Mouse (Mus musculus) lung, embryonic 15.5 days (tissue): ENCODE results near the gene Methig1. TPM values are rescaled to one million over a fixed set of nuclear protein-coding genes. Genes with fewer than 3 reads are reported as not detected.
"Not testable (repeated sequence)": the region's sequence is repeated elsewhere in the genome, so short reads cannot be mapped to it uniquely, and the experiment has no call there.

Experiments used
- ATAC-seq: fragments of 200-750 bp; cut with Nextera tagmentation; 2 replicates; pipeline ENCODE4 v1.8.0; 2017; ENCODE audit warnings: moderate number of reproducible peaks, borderline replicate concordance; ENCODE audit not compliant: low FRiP score, low TSS enrichment; ENCODE audit errors: extremely low read depth
- H3K27ac ChIP-seq: fragments of 300-500 bp; sonication (generic); 2 replicates; pipeline ENCODE4 v1.5.1; 2015; ENCODE audit warnings: moderate library complexity, mild to moderate bottlenecking, inconsistent platforms
- H3K27me3 ChIP-seq: fragments of 300-500 bp; sonication (generic); 2 replicates; pipeline ENCODE4 v1.6.1; 2015; ENCODE audit warnings: inconsistent platforms
- H3K36me3 ChIP-seq: fragments of 300-500 bp; sonication (generic); 2 replicates; pipeline ENCODE4 v1.6.1; 2015; ENCODE audit warnings: inconsistent platforms
- H3K4me1 ChIP-seq: fragments of 300-500 bp; sonication (generic); 2 replicates; pipeline ENCODE4 v1.6.1; 2015; ENCODE audit warnings: inconsistent platforms
- H3K4me2 ChIP-seq: fragments of 300-500 bp; sonication (generic); 2 replicates; pipeline ENCODE4 v1.6.1; 2015; ENCODE audit warnings: inconsistent platforms, mild to moderate bottlenecking, moderate library complexity
- H3K4me3 ChIP-seq: fragments of 300-500 bp; sonication (generic); 2 replicates; pipeline ENCODE4 v1.5.1; 2015; ENCODE audit warnings: mild to moderate bottlenecking, inconsistent platforms
- H3K9ac ChIP-seq: fragments of 300-500 bp; sonication (generic); 2 replicates; pipeline ENCODE4 v1.6.1; 2015; ENCODE audit warnings: inconsistent platforms
- H3K9me3 ChIP-seq: fragments of 300-500 bp; sonication (generic); 2 replicates; pipeline ENCODE4 v1.6.1; 2016; ENCODE audit warnings: inconsistent platforms
- WGBS: fragments of 180-500 bp; shearing (Covaris S2); methylation state at CpG from one replicate; pipeline ENCODE4 v1.1.7; 2015; 5-methylcytosine and 5-hydroxymethylcytosine counted together
- polyA plus RNA-seq: library from polyadenylated mRNA; unstranded; fragments of >200 nt; fragmentation: Nextera tagmentation; extraction: Ambion mirVana; gene quantifications from 2 replicates; pipeline ENCODE4 v1.2.1, GENCODE M21; 2015

Gene Methig1
- polyA plus RNA-seq, 1 experiment from 2014 or later: not detected

DNA sequence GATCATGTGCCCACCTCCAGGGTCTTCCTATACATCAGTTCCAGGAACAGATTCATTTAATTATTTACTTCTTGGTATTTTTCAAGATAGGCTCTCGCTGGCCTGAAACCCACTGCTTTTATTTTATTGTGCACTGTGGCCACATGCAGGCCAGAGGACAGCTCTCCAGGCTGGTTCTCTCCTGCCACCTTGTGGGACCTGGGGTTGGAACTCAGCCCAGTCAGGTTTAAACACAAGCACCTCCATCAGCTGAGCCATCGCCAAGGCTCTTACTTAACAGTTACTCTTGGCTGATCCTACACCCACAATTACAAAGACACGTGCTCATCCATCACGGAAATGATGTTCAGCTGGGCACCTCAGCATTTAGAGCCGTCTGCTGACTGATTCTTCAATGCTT, 31.8 kb upstream of the Methig1 start:
- Histone ChIP-seq H3K4me3 (no peak overlapping the region), H3K9ac (no peak overlapping the region), H3K4me2 (no peak overlapping the region), H3K9me3 (no peaks in the 10 kb centered on the region), H3K4me1 (peaks cover 24% of the 10 kb centered on the region), H3K27ac (peak overlapping the region; percentile 21; the same call in 1 of the 2 replicates), H3K27me3 (no peaks in the 10 kb centered on the region), H3K36me3 (no peaks in the 10 kb centered on the region)
- 47% methylated on average over 5 of the region's 5 CpGs for WGBS
- no peak for ATAC-seq

DNA sequence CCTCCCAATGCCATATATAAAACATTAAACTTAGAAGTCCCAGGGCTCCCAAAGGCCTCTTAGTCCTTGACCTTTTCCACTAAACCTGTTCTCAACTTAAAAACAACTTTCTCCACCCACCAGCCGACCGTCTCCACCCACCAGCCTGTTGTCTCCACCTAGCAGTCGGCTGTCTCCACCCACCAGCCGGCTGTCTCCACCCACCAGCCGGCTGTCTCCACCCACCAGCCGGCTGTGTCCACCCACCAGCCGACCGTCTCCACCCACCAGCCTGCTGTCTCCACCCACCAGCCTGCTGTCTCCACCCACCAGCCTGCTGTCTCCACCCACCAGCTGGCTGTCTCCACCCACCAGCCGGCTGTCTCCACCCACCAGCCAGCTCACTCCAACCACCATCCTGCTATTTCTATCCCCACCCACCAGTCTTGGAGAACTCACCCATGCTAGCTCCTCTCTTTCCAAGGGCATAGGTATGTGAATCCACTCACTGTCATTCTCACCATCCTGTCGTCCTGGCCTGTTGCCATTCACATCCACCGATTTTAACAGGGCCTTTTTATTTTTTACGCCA, 28.8 kb upstream of the Methig1 start:
- Histone ChIP-seq H3K4me3 (no peak overlapping the region), H3K4me1 (peaks cover 15% of the 10 kb centered on the region), H3K4me2 (no peak overlapping the region), H3K9me3 (no peaks in the 10 kb centered on the region), H3K27ac (no peak overlapping the region), H3K27me3 (no peaks in the 10 kb centered on the region), H3K9ac (no peak overlapping the region), H3K36me3 (no peaks in the 10 kb centered on the region)
- ATAC-seq: no peak
- WGBS: 64% methylated on average over 12 of the region's 12 CpGs

DNA sequence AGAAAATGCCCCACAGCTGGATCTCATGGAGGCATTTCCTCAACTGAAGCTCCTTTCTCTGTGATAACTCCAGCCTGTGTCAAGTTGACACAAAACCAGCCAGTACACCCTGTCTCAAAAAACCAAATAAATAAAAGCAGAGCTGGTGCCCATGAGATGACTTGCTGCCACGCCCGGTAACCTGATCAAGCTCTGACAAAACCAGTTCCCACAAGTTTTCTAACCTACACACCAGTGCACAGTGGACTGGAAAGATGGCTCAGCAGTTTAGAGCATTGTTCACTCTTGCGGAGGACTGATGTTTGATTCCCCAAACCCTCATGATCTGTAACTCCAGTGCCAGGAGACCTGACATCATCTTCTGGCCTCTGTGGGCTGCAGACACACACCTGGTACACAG, 27.7 kb upstream of the Methig1 start:
- no peak for ATAC-seq
- H3K9ac ChIP-seq: no peak overlapping the region
- no peak overlapping the region for H3K4me3 ChIP-seq
- WGBS: 83% methylated on average over 3 of the region's 3 CpGs
- no peak overlapping the region for H3K27ac ChIP-seq
- no peaks in the 10 kb centered on the region for H3K9me3 ChIP-seq
- H3K4me2 ChIP-seq: no peak overlapping the region
- no peaks in the 10 kb centered on the region for H3K27me3 ChIP-seq
- H3K4me1 ChIP-seq: peaks cover 11% of the 10 kb centered on the region
- no peaks in the 10 kb centered on the region for H3K36me3 ChIP-seq

DNA sequence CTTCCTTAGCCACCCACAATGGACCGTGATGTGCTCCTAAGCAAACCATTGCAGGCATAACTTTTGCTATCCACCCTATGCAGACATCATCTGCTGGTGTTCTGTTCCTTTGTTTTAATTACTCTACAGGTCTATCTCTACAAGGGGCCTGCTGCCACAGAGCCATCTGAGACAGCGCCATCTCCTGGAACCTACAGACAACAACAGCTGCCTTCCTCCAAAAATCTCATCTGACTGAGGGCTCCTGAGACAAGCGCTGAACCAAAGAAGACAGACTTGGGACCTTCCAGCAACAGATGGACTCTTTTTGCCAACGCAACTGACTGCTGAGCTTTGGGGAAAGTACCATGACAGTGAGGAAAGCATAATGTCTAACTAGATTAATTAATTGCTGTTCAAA, 24.9 kb upstream of the Methig1 start:
- H3K27me3 ChIP-seq, H3K4me2 ChIP-seq, H3K4me1 ChIP-seq, H3K36me3 ChIP-seq, H3K9ac ChIP-seq, ATAC-seq, H3K27ac ChIP-seq, H3K4me3 ChIP-seq, H3K9me3 ChIP-seq: not testable (repeated sequence)
- 59% methylated on average over 4 of the region's 4 CpGs for WGBS

DNA sequence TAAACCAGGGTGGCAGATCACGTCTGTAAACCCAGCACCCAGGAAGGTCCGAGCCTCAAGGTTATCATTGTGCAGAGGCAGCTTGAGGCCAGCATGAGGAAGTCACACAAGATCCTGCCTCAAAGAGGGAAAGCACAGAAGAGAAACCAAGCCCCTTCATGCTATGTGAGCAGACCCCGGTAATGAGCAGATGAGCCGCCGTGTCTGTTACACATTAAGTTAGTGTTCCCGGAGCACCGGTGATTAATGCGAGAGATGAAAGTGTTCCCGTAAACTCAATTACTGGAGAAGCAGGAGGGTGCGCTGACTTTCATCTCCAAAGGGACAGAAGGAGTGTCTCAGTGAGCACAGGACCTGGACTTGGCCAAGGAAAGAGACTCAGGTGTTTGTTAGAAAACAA, 23.6 kb upstream of the Methig1 start:
- ATAC-seq, H3K27ac ChIP-seq, H3K9ac ChIP-seq, H3K27me3 ChIP-seq, H3K36me3 ChIP-seq, H3K4me1 ChIP-seq, H3K9me3 ChIP-seq, H3K4me3 ChIP-seq, H3K4me2 ChIP-seq: not testable (repeated sequence)
- 60% methylated on average over 10 of the region's 10 CpGs for WGBS

DNA sequence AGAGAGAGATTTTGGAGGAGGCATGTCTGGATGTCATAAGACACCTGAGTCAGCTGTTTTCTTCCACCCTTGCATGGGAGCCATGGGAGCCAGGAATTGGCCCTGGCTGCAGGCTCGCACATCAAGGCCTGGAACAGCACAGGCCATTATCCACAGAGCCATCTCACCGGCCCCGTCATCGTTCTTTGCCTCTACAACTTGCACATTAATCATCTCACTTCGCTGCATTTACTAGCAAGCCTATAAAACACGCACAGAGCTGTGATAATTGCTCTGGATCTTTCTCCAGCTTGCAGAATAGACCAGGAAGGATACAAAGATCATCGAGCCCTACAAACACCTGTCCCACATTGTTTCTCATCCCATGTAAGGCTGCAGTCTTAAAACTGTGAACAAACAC, 22.2 kb upstream of the Methig1 start:
- no peaks in the 10 kb centered on the region for H3K4me1 ChIP-seq
- H3K4me2 ChIP-seq: no peak overlapping the region
- H3K4me3 ChIP-seq: no peak overlapping the region
- no peaks in the 10 kb centered on the region for H3K36me3 ChIP-seq
- H3K9me3 ChIP-seq: no peaks in the 10 kb centered on the region
- H3K9ac ChIP-seq: no peak overlapping the region
- H3K27ac ChIP-seq: no peak overlapping the region
- no peaks in the 10 kb centered on the region for H3K27me3 ChIP-seq
- 74% methylated on average over 7 of the region's 7 CpGs for whole genome bisulfite sequencing
- no peak for ATAC-seq

DNA sequence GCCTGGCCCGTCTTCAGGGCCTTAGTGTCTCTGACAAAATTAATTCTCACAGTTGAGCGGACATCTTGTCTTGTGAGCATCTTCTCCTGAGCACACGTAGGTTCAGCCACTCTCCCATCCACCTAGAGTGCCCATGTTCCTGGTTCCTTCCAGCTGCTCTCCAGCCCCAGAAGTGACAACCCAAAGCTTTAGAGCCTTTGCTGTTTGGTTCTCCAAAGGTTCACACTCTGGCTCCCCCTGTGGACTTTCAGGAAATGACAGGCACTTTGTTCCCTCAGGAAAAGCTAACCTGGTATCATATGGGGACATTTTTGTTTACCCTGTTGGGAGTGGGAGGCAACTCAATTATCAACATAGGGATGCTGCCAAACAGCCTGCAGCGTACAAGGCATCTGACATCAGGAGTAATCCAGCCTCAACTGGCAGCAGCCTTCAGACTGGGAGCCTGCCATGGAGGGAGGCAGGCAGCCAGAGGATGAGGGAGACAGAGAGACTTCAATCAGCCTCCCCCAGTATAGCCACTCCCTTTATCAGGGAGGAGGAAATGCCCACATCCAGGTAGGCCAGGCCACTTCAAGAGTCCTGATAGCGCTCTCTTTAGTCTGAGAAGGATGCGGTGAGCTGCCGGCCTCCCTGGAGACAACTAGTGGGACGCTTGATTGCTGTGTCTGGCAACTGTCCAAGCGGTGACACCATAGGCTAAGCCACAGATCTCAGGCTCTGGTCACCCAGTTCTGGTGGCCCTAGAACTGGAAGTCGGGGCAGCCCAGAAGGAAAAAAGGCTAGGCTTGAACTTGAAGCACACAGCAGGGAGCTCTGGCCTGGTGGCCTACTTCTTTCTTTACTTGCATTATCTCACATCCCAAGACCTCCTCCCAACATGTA, 20.6 kb upstream of the Methig1 start:
- not testable (repeated sequence) for H3K36me3 ChIP-seq, H3K9me3 ChIP-seq, H3K4me1 ChIP-seq, H3K27me3 ChIP-seq, H3K4me3 ChIP-seq, H3K27ac ChIP-seq, H3K9ac ChIP-seq, H3K4me2 ChIP-seq
- WGBS: 39% methylated on average over 3 of the region's 10 CpGs
- ATAC-seq: peak; percentile 39; the same call in 1 of the 2 replicates

DNA sequence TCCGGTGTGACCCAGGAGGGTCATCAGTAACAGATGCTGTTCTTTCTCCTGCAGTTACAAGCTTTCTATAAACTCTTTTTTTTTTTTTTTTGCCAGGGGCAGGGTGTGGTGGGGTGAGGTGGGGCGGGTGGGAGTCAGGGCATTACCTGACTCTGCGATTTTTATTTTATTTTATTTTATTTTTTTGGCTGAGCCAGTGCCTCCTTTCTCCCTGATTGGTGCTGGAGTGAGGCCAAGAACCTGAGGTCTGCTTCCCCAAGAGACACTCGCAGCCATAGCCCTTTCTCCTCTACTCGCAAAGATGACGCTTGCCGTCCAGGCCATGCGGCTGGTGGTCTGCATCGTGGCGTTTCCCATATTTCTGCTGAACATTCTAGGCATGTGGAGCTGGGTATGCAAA, 18.3 kb upstream of the Methig1 start, which contains the start of gene Mettl7a3:
TSS of gene Mettl7a3 (plus strand) at position 301 of the 400 bp plus-strand sequence.
- no peaks in the 10 kb centered on the region for H3K4me1 ChIP-seq
- H3K4me3 ChIP-seq: no peak within 1 kb of the TSS
- H3K36me3 ChIP-seq: no peaks in the 10 kb centered on the region
- no peak within 1 kb of the TSS for H3K27ac ChIP-seq
- ATAC-seq: no peak
- H3K27me3 ChIP-seq: no peaks in the 10 kb centered on the region
- 73% methylated on average over 10 of the region's 10 CpGs for WGBS
- no peak within 1 kb of the TSS for H3K4me2 ChIP-seq
- no peaks in the 10 kb centered on the region for H3K9me3 ChIP-seq
- no peak within 1 kb of the TSS for H3K9ac ChIP-seq

DNA sequence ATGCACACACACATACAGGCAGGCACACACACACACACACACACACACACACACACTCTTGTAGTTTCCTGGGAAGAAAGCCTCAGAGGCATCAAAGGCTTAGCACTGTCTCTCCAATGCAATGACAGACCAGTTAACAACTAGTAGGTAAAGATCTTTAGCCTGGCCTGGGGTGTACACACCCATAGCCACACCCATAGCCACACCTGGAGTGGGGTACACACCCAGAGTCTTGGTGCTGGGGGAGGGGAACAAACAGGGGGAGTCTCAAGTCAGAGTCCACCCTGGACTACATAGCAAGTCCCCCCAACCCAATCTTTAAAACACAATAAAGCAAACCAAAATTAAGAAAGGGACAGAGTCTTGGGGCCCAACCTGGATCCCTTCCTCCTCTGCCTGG, 15.6 kb upstream of the Methig1 start:
- not testable (repeated sequence) for H3K27me3 ChIP-seq, H3K36me3 ChIP-seq, H3K4me2 ChIP-seq, H3K9ac ChIP-seq, H3K9me3 ChIP-seq, ATAC-seq, H3K27ac ChIP-seq, H3K4me1 ChIP-seq, H3K4me3 ChIP-seq

DNA sequence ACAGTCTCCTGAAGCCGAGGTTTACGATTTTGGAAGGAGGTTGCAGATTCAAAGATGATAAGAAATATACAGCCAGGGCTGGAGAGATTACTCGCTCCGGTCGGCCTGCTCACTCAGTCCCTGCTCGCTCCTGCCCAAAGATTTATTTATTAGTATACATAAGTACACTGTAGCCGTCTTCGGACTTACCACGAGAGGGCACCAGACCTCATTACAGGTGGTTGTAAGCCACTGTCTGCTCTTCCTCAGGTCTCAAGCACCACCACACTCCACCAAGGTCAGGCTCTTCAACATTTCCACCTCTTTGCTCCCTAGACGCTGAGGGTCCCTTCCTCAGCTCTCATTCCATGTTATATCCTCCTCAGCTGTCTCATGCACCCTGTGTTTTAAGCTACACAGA, 15.1 kb upstream of the Methig1 start:
- not testable (repeated sequence) for H3K9ac ChIP-seq, H3K27me3 ChIP-seq, H3K9me3 ChIP-seq, H3K4me1 ChIP-seq, H3K36me3 ChIP-seq, H3K4me2 ChIP-seq, H3K4me3 ChIP-seq, H3K27ac ChIP-seq
- peak; percentile 32; the same call in 1 of the 2 replicates for ATAC-seq
- 23% methylated on average over 10 of the region's 10 CpGs for WGBS

DNA sequence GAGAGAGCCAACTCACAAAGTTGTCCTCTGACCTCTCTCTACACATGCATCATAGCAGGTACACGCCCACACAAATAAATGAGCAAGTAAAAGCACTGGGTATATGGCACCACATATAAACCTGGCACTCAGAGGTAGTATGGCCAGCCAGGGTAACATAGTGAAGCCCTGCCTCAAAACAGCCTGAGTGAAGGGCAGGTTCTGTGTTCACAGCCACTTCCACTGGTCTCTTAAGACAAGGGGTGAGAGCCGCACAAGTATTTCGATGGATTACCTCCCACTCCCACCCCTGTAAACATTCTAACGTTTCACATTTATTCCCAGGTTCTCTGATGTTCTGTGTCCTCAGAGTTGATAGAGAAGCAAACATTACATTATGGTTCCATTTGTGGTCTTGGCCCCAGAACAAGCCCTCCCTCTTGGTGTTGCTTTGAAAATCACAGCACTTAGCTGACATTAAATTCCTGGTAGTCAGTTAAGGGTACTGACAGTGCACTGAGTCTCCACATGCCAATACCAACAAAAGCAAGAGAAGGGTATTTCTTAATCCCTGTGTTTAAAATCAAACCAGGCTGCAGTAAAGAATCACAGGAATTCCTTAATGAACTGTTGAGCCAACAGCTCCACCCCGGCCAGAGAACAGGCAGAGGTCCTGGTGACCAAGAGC, 11.5 kb upstream of the Methig1 start:
- ATAC-seq, H3K4me1 ChIP-seq, H3K4me2 ChIP-seq, H3K9me3 ChIP-seq, H3K4me3 ChIP-seq, H3K9ac ChIP-seq, H3K27me3 ChIP-seq, H3K36me3 ChIP-seq: not testable (repeated sequence)
- H3K27ac ChIP-seq: peak overlapping the region; percentile 29; the same call in 1 of the 2 replicates
- WGBS: 41% methylated on average over 5 of the region's 5 CpGs

DNA sequence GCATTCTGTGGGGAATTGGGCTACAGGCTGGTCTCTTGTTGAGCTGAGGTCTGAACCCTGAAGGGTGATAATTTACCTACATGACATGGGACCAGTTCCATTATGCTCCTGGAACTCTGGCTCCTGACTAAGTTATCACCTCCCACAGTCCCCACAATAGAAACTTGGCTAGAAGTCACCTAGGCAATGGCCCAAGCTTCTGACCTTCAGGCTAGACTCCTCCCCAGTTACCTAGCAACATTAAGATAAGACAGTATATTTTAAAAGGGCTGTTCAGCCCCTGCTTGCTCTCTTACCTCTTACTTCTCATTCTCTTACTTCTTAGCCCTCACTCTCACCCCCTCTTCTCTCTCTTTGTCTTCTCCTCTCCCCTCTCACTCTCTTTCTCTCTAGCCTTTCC, 7.5 kb upstream of the Methig1 start:
- Histone ChIP-seq H3K9ac (no peak overlapping the region), H3K4me1 (0 out of 2 replicates have a peak, but pooled peaks cover 3% of the 10 kb centered on the region), H3K4me2 (no peak overlapping the region), H3K36me3 (no peaks in the 10 kb centered on the region), H3K27me3 (no peaks in the 10 kb centered on the region), H3K4me3 (no peak overlapping the region), H3K9me3 (no peaks in the 10 kb centered on the region), H3K27ac (no peak overlapping the region)
- no peak for ATAC-seq
